Mouse (Mus musculus): ENCODE measurements at regions not wholly inside any gene's neighbourhood (a gene's known extent, or its start where the extent isn't known, plus 50 kb on each side); places are given as distances from the start of the nearest gene placed in this dataset.

GRCm38 (mm10) chr10:25118674-25119670 lies 188.7 kb downstream of the Akap7 start:
- no peak for DNase-seq (ENCODE audit: low spot score)

GRCm38 (mm10) chr10:25114316-25114715 lies 187.0 kb upstream of the Arg1 start:
- no peak for DNase-seq (ENCODE audit: low spot score)

- no peak for DNase-seq (ENCODE audit: low spot score)
These were observed 185.3 kb upstream of the Arg1 start for GRCm38 (mm10) chr10:25112449-25113171.

- DNase-seq (ENCODE audit: low spot score) = no peak
These were observed 184.5 kb upstream of the Arg1 start for GRCm38 (mm10) chr10:25111636-25112422.

- no peak for DNase-seq (ENCODE audit: low spot score)
These were observed 183.9 kb upstream of the Arg1 start for GRCm38 (mm10) chr10:25111181-25111580.

GRCm38 (mm10) chr10:25098070-25098469 lies 170.8 kb upstream of the Arg1 start:
- DNase-seq (ENCODE audit: low spot score) = no peak

GRCm38 (mm10) chr10:25089705-25090386 lies 162.6 kb upstream of the Arg1 start:
- no peak for DNase-seq (ENCODE audit: low spot score)

- DNase-seq (ENCODE audit: low spot score) = no peak
These were observed 159.5 kb upstream of the Arg1 start for GRCm38 (mm10) chr10:25086745-25087144.

GRCm38 (mm10) chr10:25082930-25083329 lies 155.6 kb upstream of the Arg1 start:
- DNase-seq (ENCODE audit: low spot score) = no peak

GRCm38 (mm10) chr10:25072617-25073016 lies 145.3 kb upstream of the Arg1 start:
- no peak for DNase-seq (ENCODE audit: low spot score)

- DNase-seq (ENCODE audit: low spot score) = no peak
These were observed 141.0 kb upstream of the Arg1 start for GRCm38 (mm10) chr10:25068301-25068700.

DNA sequence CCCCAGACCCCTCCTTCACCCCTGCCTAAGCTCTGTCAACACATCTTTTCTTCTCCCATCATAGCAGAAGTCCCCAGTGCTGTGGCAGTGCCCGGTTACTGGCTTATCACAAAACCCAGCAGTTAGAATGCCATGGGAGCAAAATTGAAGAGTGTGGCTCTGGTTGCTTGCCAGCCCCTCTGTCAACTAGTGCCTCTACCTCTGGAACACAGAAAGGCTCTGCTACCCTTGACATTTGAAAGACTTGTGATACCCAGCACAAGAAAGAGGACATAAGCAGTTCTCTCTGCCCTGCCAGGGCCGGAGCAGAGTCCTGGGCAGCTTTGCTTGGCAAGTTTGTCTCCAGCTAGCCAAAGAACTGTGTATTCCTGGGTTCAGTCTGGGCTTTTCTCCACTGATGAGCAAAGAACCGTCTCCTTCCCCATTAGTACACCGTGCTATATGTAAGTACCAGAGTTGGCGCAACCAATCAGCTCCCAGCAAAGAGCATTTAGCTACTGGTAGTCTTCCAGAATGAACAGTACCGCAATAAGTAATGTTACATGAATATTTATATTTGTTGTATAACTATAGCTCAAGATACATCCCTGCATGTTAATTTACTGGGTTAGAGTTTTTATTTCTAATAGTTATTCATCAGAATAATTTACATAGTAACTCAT lies 137.5 kb upstream of the Arg1 start:
- DNase-seq (ENCODE audit: low spot score) = no peak

- DNase-seq (ENCODE audit: low spot score) = no peak
These were observed 134.2 kb upstream of the Arg1 start for GRCm38 (mm10) chr10:25061402-25062055.

- no peak for DNase-seq (ENCODE audit: low spot score)
These were observed 131.4 kb upstream of the Arg1 start for GRCm38 (mm10) chr10:25058694-25059093.

DNA sequence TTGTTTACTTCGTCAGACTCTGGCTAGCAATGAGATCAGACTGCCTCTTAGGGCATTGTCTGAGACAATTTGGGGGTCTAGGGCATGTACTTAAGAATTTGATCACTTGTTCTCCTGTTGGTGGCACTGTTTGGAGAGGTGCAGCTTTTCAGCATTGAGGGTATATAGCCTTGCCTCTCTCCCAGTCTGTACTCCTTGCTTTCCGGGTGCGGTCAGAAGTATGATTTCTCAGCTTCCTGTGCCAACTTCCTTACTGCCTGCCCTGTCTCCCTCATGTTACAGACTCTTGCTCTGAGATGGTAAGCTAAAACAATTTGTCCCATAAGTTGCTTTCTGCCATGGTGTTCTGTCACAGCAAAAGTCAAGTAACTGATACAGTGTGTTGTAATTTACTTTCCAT lies 124.7 kb upstream of the Arg1 start:
- DNase-seq (ENCODE audit: low spot score) = no peak

DNA sequence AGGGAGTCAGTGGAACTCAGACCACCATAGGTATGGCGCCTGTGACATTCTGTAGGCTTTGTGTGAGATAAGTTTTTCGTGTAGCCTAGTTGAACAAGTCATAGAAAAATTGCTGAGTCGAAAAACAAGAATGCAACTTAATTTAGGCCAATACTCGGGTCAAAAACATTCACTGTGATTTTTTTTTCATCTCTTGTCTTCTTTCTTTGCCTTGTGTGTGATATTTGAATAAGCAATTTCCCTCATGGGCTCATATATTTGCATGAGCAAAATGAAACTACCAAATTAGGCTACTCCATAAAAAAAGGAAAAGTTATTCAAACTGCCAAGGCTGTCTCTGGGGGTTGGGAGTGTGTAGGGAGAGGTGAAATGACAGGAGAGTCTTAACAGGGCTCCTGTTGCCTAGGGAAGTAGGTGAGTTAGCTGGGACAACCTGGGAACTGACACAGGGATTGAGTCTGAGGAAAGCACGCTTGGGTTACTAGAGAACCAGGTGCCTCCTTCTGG lies 124.1 kb upstream of the Arg1 start:
- DNase-seq (ENCODE audit: low spot score) = no peak

- DNase-seq (ENCODE audit: low spot score) = no peak
These were observed 113.9 kb upstream of the Arg1 start for GRCm38 (mm10) chr10:25041221-25041620.

DNA sequence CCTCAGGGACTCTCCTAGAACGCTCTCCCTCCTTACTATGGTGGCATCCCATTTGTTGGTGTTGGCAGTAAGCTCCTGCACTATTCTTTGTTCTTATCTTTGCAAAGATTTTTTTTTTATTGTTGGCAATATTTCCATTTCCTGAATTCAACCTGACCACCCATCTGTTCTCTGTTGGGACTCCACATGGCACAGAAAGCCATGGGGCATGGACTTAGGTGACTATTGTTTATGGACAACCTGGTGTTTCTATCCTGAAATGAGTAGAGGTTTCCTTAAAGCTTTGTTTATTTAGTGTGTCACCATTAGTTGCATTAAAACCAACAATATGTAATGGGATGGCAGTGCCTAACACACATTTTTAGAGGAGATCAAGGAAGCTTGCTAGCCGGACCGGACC lies 112.6 kb upstream of the Arg1 start:
- no peak for DNase-seq (ENCODE audit: low spot score)

DNA sequence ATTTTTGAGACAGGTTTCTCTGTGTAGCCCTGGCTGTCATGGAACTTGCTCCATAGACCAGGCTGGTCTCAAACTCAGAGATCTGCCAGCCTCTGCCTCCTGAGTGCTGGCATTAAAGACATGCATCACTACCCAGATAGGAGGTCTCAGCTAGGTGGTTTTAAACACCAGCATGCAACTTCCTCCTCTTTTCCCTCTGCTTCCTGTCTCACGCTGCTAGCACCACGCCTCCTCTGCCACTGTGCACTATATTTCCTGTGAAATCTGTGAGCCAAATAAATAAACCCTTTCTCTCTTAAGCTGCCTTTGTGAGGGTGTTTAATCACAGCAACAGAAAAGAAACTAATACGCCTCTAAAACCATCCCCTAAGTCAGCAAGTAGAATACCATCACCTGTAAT lies 109.6 kb upstream of the Arg1 start:
- no peak for DNase-seq (ENCODE audit: low spot score)

DNA sequence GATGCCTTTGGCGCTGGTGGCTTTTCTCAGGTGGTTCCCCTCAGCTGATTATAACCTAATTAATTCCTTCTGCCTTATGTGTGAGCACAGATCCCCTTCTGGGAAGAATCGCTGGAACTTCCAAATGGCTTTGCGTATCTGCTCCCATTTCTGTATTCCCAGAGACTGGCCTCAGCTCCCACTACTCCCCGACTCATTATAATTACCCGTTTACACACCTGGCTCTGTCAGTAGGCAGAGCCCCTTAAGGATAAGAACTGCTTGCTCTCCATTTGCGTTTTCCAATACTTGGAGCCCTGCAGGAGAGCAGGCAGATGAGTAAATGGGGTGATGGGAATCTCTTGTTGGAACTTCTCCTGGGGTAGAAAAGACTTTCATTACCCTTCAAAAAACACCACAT lies 108.1 kb upstream of the Arg1 start:
- no peak for DNase-seq (ENCODE audit: low spot score)
